Mouse (Mus musculus) lung, adult 2 months (tissue): ENCODE measurements at regions not wholly inside any gene's neighbourhood (a gene's known extent, or its start where the extent isn't known, plus 50 kb on each side); places are given as distances from the start of the nearest gene placed in this dataset.

Experiments used
- CTCF ChIP-seq: fragments of 200-500 bp; IDR thresholded peaks from 2 replicates; pipeline ENCODE4 v1.5.1; 2011; ENCODE audit warnings: mild to moderate bottlenecking, low read length, control low read depth; ENCODE audit not compliant: insufficient read depth
- POLR2A ChIP-seq: fragments of 200-500 bp; IDR thresholded peaks from 2 replicates; pipeline ENCODE4 v1.6.1; 2011; ENCODE audit warnings: low read depth, mild to moderate bottlenecking, control low read depth, low read length, borderline replicate concordance; ENCODE audit errors: extremely low read depth

- TF ChIP-seq CTCF = no peak
- no peak for TF ChIP-seq POLR2A
Measured at GRCm38 (mm10) chr15:38419621-38420020, 994.3 kb downstream of the 4930447A16Rik start.
